Mouse (Mus musculus): ENCODE measurements around the gene Csta1. TPM values are rescaled to one million over a fixed set of nuclear protein-coding genes. Genes with fewer than 3 reads are reported as not detected.

The Csta1 gene
- polyA plus RNA-seq, 1 experiment from 2014 or later = not detected

DNA sequence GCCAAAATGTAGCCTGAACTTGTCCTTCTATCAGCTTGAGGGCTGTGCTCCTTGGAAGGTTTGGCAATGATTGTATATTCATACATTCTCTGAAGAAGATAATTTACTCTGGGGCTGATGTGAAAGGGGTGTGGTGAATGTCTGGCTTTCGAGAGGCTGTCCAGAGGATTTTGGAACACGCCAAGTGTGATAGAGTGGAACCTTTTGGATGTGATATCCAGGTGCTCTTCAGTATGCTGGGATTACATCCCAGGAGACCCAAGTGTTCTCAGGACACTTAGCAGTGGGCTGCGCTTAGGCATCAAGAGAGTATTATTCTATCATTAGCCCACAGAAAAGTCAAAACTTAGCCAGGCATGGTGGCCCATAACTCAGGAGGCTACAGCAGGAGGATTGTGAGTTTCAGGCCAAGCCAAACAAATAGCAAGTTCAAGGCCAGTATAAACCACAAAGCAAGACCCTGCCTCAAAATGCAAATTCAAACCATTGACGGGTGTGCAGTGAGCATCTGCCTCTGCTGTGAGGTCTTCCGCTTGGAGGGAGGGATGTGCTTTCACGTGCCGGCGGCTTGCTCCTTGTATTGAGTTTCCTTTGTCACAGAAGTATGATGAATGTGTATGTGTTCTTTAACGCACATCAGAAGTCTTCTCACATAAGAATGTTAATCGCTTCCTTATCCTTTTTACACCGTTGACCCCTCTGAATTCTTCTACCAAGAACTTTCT is 40.1 kb downstream of the Csta1 start:
- no peak overlapping the region for H3K27ac ChIP-seq
- peaks cover 34% of the 10 kb centered on the region for H3K36me3 ChIP-seq
- no peak for ATAC-seq (ENCODE audit: low FRiP score)
- WGBS = 79% methylated on average over 11 of the region's 11 CpGs
- H3K27me3 ChIP-seq = no peaks in the 10 kb centered on the region
- H3K4me3 ChIP-seq = no peak overlapping the region
- H3K4me1 ChIP-seq (replicated peaks) = no peaks in the 10 kb centered on the region
- H3K9me3 ChIP-seq = no peaks in the 10 kb centered on the region
- H3K9ac ChIP-seq = no peak overlapping the region
- no peak overlapping the region for H3K4me2 ChIP-seq

DNA sequence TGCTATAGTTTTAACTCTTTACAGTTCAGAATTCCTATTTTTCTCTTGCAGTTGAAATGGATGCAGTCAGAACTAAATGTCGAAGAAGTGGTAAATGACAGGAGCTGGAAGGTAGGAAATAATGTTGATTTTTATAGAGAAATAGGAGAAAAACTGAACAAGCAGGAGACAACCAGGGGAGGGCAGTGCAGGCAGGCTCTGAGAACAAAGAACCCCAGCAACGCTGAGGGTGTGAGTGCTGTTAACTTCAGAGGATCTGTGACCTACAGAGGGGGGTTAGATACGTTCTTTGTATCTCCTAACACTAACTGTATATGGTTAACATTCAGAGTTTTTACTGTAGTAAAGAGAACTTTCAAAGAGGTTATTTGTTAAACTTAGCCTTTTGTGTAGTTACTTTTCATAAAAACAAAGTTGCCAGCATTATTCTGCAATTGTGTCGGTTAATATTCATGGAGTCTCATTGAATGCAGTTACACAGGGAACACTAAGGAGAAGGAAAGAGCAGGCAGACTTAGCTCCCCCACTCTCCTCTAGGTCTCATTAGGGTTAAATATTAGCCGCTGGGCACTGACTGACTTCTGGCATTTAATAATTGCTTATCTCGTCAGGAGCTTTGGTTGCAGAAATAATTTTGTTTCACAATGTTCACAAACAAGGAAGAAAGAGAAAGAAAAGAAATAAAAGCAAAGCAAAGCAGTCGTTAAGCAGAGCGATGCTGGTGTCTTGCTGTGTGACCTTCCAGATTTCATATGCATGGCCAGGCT is 41.0 kb downstream of the Csta1 start:
- ATAC-seq (ENCODE audit: low FRiP score) = no peak
- H3K36me3 ChIP-seq = peaks cover 42% of the 10 kb centered on the region
- no peaks in the 10 kb centered on the region for H3K9me3 ChIP-seq
- H3K9ac ChIP-seq = no peak overlapping the region
- H3K27ac ChIP-seq = no peak overlapping the region
- WGBS = 78% methylated on average over 8 of the region's 8 CpGs
- H3K27me3 ChIP-seq = no peaks in the 10 kb centered on the region
- H3K4me2 ChIP-seq = no peak overlapping the region
- no peaks in the 10 kb centered on the region for H3K4me1 ChIP-seq (replicated peaks)
- no peak overlapping the region for H3K4me3 ChIP-seq

DNA sequence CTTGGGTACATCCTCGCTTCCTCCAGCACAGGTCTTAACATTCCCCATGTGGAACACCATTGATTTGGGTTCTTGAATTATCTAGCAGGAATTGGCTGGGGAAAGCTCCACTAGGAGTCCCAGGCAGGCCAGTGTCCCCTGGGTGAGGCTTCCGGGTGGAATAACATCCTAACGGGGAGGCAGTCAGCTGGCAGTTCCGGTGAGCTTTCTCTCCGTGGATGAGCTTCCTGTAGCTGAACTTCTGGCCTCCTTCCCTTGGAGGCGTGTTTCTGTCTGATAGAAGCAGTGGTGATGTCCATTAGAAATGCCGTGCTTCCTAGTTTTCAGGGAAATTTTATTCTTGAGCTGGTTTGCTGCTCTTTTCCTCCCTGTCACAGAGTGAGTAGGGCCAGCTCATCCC is 42.0 kb downstream of the Csta1 start:
- H3K9me3 ChIP-seq = no peaks in the 10 kb centered on the region
- no peaks in the 10 kb centered on the region for H3K27me3 ChIP-seq
- no peak overlapping the region for H3K4me2 ChIP-seq
- no peak overlapping the region for H3K4me3 ChIP-seq
- H3K27ac ChIP-seq = no peak overlapping the region
- H3K36me3 ChIP-seq = peaks cover 48% of the 10 kb centered on the region
- H3K4me1 ChIP-seq (replicated peaks) = no peaks in the 10 kb centered on the region
- H3K9ac ChIP-seq = no peak overlapping the region
- 90% methylated on average over 7 of the region's 7 CpGs for WGBS
- ATAC-seq (ENCODE audit: low FRiP score) = no peak

- 96% methylated on average over 4 of the region's 4 CpGs for WGBS
- peaks cover 53% of the 10 kb centered on the region for H3K36me3 ChIP-seq
- ATAC-seq (ENCODE audit: low FRiP score) = no peak
- no peak overlapping the region for H3K9ac ChIP-seq
- no peak overlapping the region for H3K27ac ChIP-seq
- H3K9me3 ChIP-seq = no peaks in the 10 kb centered on the region
- no peaks in the 10 kb centered on the region for H3K4me1 ChIP-seq (replicated peaks)
- H3K4me2 ChIP-seq = no peak overlapping the region
- no peak overlapping the region for H3K4me3 ChIP-seq
- no peaks in the 10 kb centered on the region for H3K27me3 ChIP-seq
Observed at GRCm38 (mm10) chr16:36087846-36088245, 43.2 kb downstream of the Csta1 start.

DNA sequence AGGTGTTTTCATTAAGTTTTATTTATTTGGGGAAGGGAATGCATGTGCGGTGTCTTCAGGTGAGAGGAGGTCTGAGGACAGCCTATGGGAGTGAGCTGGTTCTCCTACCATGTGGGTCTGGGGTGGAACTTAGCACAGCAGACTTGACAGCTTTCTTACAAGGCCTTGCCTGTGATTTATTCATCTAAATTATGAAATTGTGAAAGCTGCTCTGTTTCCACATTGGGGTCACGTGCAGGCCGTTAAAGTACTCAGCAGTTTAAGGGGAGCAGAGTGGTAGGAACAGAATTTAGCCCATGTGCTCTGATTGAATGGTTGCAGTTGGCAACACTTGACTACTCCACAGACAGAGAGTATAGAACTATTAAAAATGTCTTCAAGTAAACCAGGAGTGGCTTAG is 51.1 kb downstream of the Csta1 start:
- Histone ChIP-seq H3K27ac (no peak overlapping the region), H3K4me2 (no peak overlapping the region), H3K4me1 (replicated peaks) (no peaks in the 10 kb centered on the region), H3K4me3 (no peak overlapping the region), H3K36me3 (peaks cover 11% of the 10 kb centered on the region), H3K9ac (no peak overlapping the region), H3K9me3 (no peaks in the 10 kb centered on the region), H3K27me3 (no peaks in the 10 kb centered on the region)
- 96% methylated on average over 3 of the region's 3 CpGs for WGBS
- no peak for ATAC-seq (ENCODE audit: low FRiP score)

DNA sequence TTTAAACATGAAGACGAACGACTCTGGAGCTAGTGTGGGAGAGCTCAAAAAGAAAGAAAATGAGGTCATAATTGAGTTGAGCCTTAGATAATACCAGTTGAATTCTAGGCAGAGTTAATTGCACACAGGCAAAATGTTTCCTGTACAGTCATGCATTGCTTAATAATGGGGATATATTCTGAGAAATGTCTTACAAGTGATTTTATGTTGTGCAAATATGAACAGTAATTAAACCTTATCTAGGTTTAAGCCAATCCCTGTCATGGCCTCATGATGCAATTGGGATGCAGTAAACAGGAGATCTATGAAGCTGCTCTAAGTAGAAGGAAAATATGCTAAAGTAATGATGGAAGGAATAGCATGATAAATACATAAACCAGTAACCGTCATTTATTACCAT is 56.3 kb downstream of the Csta1 start:
- Histone ChIP-seq H3K4me1 (replicated peaks) (peaks cover 16% of the 10 kb centered on the region), H3K9ac (no peak overlapping the region), H3K4me2 (no peak overlapping the region), H3K27ac (no peak overlapping the region), H3K27me3 (no peaks in the 10 kb centered on the region), H3K9me3 (no peaks in the 10 kb centered on the region), H3K36me3 (no peaks in the 10 kb centered on the region), H3K4me3 (no peak overlapping the region)
- WGBS = 96% methylated on average over 3 of the region's 3 CpGs
- ATAC-seq (ENCODE audit: low FRiP score) = no peak

GRCm38 (mm10) chr16:36072410-36073011 is 58.5 kb downstream of the Csta1 start:
- no peaks in the 10 kb centered on the region for H3K36me3 ChIP-seq
- 31% methylated on average over 8 of the region's 8 CpGs for WGBS
- H3K4me1 ChIP-seq (replicated peaks) = peaks cover 36% of the 10 kb centered on the region
- H3K27ac ChIP-seq = peak overlapping the region; percentile 97
- peak overlapping the region; percentile 85 for H3K9ac ChIP-seq
- H3K4me2 ChIP-seq = peak overlapping the region; percentile 82
- ATAC-seq (ENCODE audit: low FRiP score) = no peak
- peak overlapping the region; percentile 75 for H3K4me3 ChIP-seq
- no peaks in the 10 kb centered on the region for H3K9me3 ChIP-seq
- no peaks in the 10 kb centered on the region for H3K27me3 ChIP-seq

- Histone ChIP-seq H3K9ac (peak within 1 kb of the TSS; percentile 85), H3K9me3 (no peaks in the 10 kb centered on the region), H3K27me3 (no peaks in the 10 kb centered on the region), H3K4me2 (peak within 1 kb of the TSS; percentile 82), H3K4me3 (peak within 1 kb of the TSS; percentile 75), H3K27ac (peak within 1 kb of the TSS; percentile 97), H3K4me1 (replicated peaks) (peaks cover 36% of the 10 kb centered on the region), H3K36me3 (no peaks in the 10 kb centered on the region)
- under 1% methylated on average over 81 of the region's 81 CpGs for WGBS
- ATAC-seq (ENCODE audit: low FRiP score) = peak; percentile 97
Observed at GRCm38 (mm10) chr16:36071450-36072379, 59.3 kb downstream of the Csta1 start, which contains the start of the genes Fam162a and Ccdc58. Gene Fam162a (minus strand): TSS chr16:36071594. Gene Ccdc58 (plus strand): TSS chr16:36071685.

DNA sequence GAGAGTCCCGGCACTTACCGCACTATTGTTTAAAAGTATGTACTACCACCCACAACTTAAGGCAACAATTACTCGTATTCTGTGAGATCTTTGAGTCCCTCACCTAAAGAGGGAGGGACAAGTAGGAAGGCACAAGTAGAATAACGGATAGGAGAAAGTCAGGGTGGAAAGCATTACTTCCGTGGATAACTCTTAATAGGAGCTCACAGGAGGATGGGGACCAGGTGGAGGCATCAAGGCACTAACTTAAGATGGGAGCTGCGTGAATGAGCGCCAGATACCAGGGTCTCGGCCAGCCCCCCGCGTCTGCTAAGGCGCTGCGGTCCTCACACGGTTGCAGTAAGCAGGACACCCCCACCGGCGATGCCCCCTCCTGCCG is 60.0 kb downstream of the Csta1 start:
- peak overlapping the region; percentile 75 for H3K4me3 ChIP-seq
- no peaks in the 10 kb centered on the region for H3K27me3 ChIP-seq
- H3K9me3 ChIP-seq = no peaks in the 10 kb centered on the region
- whole genome bisulfite sequencing = 0% methylated on average over 16 of the region's 16 CpGs
- H3K4me2 ChIP-seq = peak overlapping the region; percentile 82
- peaks cover 36% of the 10 kb centered on the region for H3K4me1 ChIP-seq (replicated peaks)
- peak overlapping the region; percentile 97 for H3K27ac ChIP-seq
- ATAC-seq (ENCODE audit: low FRiP score) = no peak
- H3K36me3 ChIP-seq = no peaks in the 10 kb centered on the region
- peak overlapping the region; percentile 85 for H3K9ac ChIP-seq

All from hindbrain, embryonic 13.5 days (tissue).